Mouse (Mus musculus): ENCODE data around the gene Myo1a. TPM values are rescaled to one million over a fixed set of nuclear protein-coding genes. Genes with fewer than 3 reads are reported as not detected.
A peak's percentile ranks its signal among the peaks of the same experiment; 100 is the strongest.

The Myo1a gene
- total and polyA plus RNA-seq, 3 experiments, result 0.04 to 0.08 TPM; not detected in 1

DNA sequence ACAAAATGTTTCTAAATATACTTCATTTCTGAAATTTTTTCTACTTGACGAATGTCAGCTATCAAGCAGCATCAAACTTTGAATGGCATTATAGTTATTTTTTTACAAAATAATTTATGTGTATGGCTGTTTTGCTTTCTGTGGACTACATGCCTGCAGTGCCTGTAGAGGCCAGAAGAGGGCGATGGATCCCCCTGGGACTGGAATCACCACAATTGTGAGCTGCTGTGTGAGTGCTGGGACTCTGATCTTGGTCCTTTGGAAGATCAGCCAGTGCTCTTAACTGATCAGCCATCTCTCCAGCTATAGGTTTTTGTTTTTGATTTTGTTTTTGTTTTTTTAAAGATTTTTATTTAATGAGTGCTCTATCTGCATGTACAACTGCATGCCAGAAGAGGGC, 33.7 kb upstream of the Myo1a start:
- WGBS, result 49% methylated on average over 2 of the region's 2 CpGs
- intact Hi-C loops (cut with DNase I), result no loop called here
- Histone ChIP-seq H3K4me1 (ENCODE audit: control insufficient read depth, insufficient read depth, low read length) (peaks cover 2% of the 10 kb centered on the region), H3K27me3 (ENCODE audit: control insufficient read depth, insufficient read depth, low read length) (no peaks in the 10 kb centered on the region), H3K36me3 (ENCODE audit: control insufficient read depth, insufficient read depth, low read length) (no peaks in the 10 kb centered on the region), H3K4me3 (no peak overlapping the region), H3K27ac (no peak overlapping the region), H3K9ac (ENCODE audit: low read depth, low read length) (no peak overlapping the region), H3K79me2 (replicated peaks; ENCODE audit: control insufficient read depth, insufficient read depth, low read length) (no peaks in the 10 kb centered on the region)
- DNase-seq, result no peak
- TF ChIP-seq POLR2A (IDR thresholded peaks at IDR 0.05; ENCODE audit: insufficient read depth, low read depth, low read length) (no peak), EP300 (IDR thresholded peaks at IDR 0.05; ENCODE audit: insufficient read depth, low read depth, low read length) (no peak), CTCF (IDR thresholded peaks at IDR 0.05) (peak; percentile 73)

DNA sequence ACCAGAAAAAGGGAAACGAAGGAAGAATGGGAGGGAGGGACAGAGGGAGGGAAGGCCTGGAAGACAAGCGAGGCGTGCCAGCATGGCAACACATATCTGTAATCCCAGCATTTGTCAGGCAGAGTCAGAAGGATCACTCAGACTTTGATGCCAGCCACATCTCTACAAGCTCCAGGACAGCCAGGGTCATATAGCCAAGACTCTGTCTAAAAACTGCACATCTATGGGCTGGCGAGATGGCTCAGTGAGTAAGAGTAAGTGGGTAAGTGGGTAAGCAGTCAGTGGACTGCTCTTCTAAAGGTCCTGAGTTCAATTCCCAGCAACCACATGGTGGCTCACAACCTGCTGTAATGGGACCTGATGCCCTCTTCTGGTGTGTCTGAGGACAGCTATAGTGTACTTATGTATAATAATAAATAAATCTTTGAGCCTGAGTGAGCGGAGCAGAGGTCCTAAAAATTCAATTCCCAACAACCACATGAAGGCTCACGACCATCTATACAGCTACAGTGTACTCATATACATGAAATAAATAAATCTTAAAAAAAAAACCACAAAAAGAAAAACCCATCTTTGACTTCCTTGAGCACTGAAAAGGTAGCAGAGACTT, 30.8 kb upstream of the Myo1a start:
- Histone ChIP-seq H3K9ac (ENCODE audit: low read depth, low read length) (no peak overlapping the region), H3K27me3 (ENCODE audit: control insufficient read depth, insufficient read depth, low read length) (no peaks in the 10 kb centered on the region), H3K4me3 (no peak overlapping the region), H3K36me3 (ENCODE audit: control insufficient read depth, insufficient read depth, low read length) (no peaks in the 10 kb centered on the region), H3K79me2 (replicated peaks; ENCODE audit: control insufficient read depth, insufficient read depth, low read length) (no peaks in the 10 kb centered on the region), H3K27ac (no peak overlapping the region), H3K4me1 (ENCODE audit: control insufficient read depth, insufficient read depth, low read length) (peaks cover 3% of the 10 kb centered on the region)
- intact Hi-C loops (cut with DNase I), result loop anchor here (1.0 kb wide), 1 partner anchor 32 kb away; the partner anchor contains the start of gene Stat6
- TF ChIP-seq POLR2A (IDR thresholded peaks at IDR 0.05; ENCODE audit: insufficient read depth, low read depth, low read length) (no peak), EP300 (IDR thresholded peaks at IDR 0.05; ENCODE audit: insufficient read depth, low read depth, low read length) (no peak), CTCF (IDR thresholded peaks at IDR 0.05) (no peak)
- WGBS, result 84% methylated on average over 6 of the region's 6 CpGs
- no peak for DNase-seq

DNA sequence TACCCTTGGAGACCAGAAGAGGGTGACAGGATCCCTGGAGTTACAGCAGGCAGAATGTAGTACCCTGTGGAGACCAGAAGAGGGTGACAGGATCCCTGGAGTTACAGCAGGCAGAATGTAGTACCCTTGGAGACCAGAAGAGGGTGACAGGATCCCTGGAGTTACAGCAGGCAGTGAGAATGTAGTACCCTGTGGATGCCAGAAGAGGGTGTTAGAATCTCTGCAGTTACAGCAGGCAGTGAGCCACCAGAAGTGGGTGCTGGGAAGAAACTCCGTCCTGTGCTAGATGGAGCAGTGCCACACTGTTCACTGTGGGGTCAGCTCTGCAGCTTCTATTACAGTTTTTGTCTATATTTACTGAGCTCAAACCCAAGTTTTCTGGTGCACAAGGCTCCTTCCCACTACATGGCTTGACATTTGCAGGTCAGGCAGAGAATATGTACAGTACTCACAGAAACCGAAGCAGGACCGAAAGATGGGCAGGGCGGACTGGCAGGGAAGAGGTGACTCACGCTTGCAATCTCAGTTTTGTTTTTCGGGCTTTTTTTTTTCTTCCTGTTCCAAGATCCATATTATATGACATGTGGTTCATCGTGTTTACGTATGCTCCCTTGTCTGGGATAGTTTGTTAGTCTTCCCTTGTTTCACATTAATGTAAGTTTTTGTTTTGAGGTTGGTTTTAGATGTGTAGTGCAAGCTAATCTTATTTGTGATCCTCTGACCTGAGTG, 30.0 kb upstream of the Myo1a start:
- H3K9ac ChIP-seq (ENCODE audit: low read depth, low read length), result no peak overlapping the region
- H3K4me1 ChIP-seq (ENCODE audit: control insufficient read depth, insufficient read depth, low read length), result peaks cover 2% of the 10 kb centered on the region
- no peaks in the 10 kb centered on the region for H3K27me3 ChIP-seq (ENCODE audit: control insufficient read depth, insufficient read depth, low read length)
- H3K4me3 ChIP-seq, result peak overlapping the region; percentile 26; the same call in 1 of the 2 replicates
- TF ChIP-seq POLR2A (IDR thresholded peaks at IDR 0.05; ENCODE audit: insufficient read depth, low read depth, low read length) (no peak), CTCF (IDR thresholded peaks at IDR 0.05) (0 out of 2 replicates have a peak, but pooled peaks have one; percentile 98), EP300 (IDR thresholded peaks at IDR 0.05; ENCODE audit: insufficient read depth, low read depth, low read length) (peak; percentile 92)
- DNase-seq, result peak; percentile 76 to 88
- peak overlapping the region; percentile 49 for H3K27ac ChIP-seq
- intact Hi-C loops (cut with DNase I), result loop anchor here (1.0 to 5.0 kb wide), 3 partner anchors 33 to 108 kb away; partner anchors contain the start of genes Stat6 and Zbtb39
- 41% methylated on average over 8 of the region's 8 CpGs for WGBS
- no peaks in the 10 kb centered on the region for H3K79me2 ChIP-seq (replicated peaks; ENCODE audit: control insufficient read depth, insufficient read depth, low read length)
- H3K36me3 ChIP-seq (ENCODE audit: control insufficient read depth, insufficient read depth, low read length), result no peaks in the 10 kb centered on the region

DNA sequence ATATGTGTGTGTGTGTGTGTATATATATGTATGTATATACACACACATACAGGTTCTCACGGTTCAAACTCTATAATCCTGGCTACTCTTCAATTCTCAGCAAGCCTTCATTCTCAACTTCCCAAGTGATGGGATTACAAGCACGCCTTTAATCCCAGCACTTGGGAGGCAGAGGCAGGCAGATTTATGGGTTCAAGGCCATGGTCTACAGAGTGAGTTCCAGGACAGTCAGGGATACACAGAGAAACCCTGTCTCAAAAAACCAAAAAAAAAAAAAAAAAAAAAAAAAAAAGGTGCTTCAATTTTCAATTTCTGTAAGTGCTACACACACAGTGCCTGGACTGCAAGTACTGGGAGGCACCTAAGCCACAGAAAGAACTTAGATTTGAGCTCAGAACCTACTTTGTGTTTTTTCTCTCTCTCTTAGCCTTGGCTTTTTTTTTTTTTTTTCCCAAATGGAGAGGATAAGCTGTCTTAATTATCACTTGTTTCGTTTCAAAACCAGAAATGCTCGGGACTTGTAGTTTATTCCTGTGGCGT, 29.0 kb upstream of the Myo1a start:
- H3K36me3 ChIP-seq (ENCODE audit: control insufficient read depth, insufficient read depth, low read length), result no peaks in the 10 kb centered on the region
- H3K27me3 ChIP-seq (ENCODE audit: control insufficient read depth, insufficient read depth, low read length), result no peaks in the 10 kb centered on the region
- no peak for TF ChIP-seq CTCF (IDR thresholded peaks at IDR 0.05)
- no peak for TF ChIP-seq POLR2A (IDR thresholded peaks at IDR 0.05; ENCODE audit: insufficient read depth, low read depth, low read length)
- no peak for TF ChIP-seq EP300 (IDR thresholded peaks at IDR 0.05; ENCODE audit: insufficient read depth, low read depth, low read length)
- 45% methylated on average over 5 of the region's 5 CpGs for WGBS
- H3K4me1 ChIP-seq (ENCODE audit: control insufficient read depth, insufficient read depth, low read length), result peaks cover 2% of the 10 kb centered on the region
- no peak overlapping the region; the same call in 1 of the 2 replicates for H3K4me3 ChIP-seq
- no peak for DNase-seq
- intact Hi-C loops (cut with DNase I), result loop anchor here (5.0 kb wide), 2 partner anchors 61 to 109 kb away; partner anchors contain the start of gene Zbtb39
- H3K27ac ChIP-seq, result peak overlapping the region; percentile 74
- H3K9ac ChIP-seq (ENCODE audit: low read depth, low read length), result no peak overlapping the region
- H3K79me2 ChIP-seq (replicated peaks; ENCODE audit: control insufficient read depth, insufficient read depth, low read length), result no peaks in the 10 kb centered on the region

DNA sequence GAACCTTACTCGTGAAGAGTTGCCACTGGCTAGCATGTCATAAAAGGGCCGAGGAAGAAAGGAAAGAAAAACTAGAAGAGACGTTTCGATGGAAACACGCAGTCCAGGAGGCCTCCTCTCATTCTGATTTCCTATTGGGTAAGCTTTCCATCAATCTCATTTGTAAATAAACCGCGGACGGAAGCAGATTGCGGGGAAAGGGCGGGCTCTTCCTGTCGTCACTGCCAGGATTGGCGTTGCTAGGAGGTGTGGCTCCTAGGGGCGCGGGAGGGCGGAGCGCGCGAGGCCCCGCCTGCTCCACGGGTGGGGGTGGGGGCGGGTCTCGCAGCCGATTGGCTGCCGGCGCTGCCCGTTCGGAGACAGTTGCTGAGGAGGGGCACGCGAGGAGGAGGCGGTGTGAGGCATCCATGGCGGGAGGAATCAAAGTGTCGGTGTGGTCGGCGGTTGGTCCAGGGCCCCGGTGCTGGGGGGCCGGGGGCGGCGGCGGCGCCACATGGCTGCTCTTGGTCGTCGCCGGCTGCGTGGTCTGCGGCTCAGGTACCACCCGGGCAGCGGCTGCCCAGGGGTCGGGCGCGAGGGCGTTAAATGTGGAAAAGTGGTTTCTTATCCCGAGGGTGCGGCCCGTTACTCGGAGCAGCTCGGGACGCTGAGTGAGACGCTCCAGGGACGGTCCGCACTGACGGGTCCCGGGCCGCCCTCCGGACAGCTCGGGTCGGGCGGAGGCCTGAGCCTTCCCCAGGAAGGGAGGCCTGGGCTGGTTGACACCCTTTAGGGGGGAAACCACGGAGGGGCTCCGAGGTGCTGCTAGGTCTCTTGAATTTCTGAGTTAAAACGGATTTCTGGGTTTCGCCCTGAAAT, 28.1 kb upstream of the Myo1a start:
- no peak for TF ChIP-seq CTCF (IDR thresholded peaks at IDR 0.05)
- TF ChIP-seq EP300 (IDR thresholded peaks at IDR 0.05; ENCODE audit: insufficient read depth, low read depth, low read length), result 0 out of 2 replicates have a peak, but pooled peaks have one; percentile 40
- TF ChIP-seq POLR2A (IDR thresholded peaks at IDR 0.05; ENCODE audit: insufficient read depth, low read depth, low read length), result peak; percentile 62; the same call in 1 of the 2 replicates
- Histone ChIP-seq H3K27me3 (ENCODE audit: control insufficient read depth, insufficient read depth, low read length) (no peaks in the 10 kb centered on the region), H3K27ac (peak overlapping the region; percentile 74), H3K79me2 (replicated peaks; ENCODE audit: control insufficient read depth, insufficient read depth, low read length) (no peaks in the 10 kb centered on the region), H3K9ac (ENCODE audit: low read depth, low read length) (peak overlapping the region; percentile 72), H3K4me3 (peak overlapping the region; percentile 62), H3K4me1 (ENCODE audit: control insufficient read depth, insufficient read depth, low read length) (peaks cover 2% of the 10 kb centered on the region), H3K36me3 (ENCODE audit: control insufficient read depth, insufficient read depth, low read length) (no peaks in the 10 kb centered on the region)
- intact Hi-C loops (cut with DNase I), result loop anchor here (5.0 kb wide), 2 partner anchors 60 to 110 kb away; partner anchors contain the start of gene Zbtb39
- under 1% methylated on average over 71 of the region's 71 CpGs for WGBS
- peak; percentile 91 to 96 for DNase-seq

All from heart, adult 2 months (tissue).